Mouse (Mus musculus) adrenal gland (tissue): ENCODE data around the gene Adam22.

Experiments used
- intact Hi-C: fragments of 180-260 bp; cut with DNase I; formaldehyde crosslinking; loops from one replicate; pipeline ENCODE4 v1.15.1; 2025

The Adam22 gene

DNA sequence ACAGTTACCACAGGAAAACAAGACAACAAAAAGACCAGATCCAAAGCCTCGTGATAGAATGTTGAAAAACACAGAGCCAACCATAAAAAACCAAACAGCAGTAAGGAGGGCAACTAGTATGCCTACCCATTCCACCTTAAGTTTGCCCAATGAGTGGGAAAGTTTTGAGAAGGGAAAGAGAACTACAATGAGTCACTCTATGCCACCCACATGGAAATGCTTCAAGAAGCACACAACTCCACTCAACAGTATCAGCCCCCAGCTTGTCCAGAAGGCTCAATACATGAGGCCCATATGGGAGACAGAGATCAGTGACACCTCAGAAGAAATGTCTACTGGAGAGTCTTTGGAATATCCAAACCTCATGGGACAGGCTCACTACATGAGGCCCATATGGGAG, 187.3 kb downstream of the Adam22 start:
- intact Hi-C loops: no loop called here

DNA sequence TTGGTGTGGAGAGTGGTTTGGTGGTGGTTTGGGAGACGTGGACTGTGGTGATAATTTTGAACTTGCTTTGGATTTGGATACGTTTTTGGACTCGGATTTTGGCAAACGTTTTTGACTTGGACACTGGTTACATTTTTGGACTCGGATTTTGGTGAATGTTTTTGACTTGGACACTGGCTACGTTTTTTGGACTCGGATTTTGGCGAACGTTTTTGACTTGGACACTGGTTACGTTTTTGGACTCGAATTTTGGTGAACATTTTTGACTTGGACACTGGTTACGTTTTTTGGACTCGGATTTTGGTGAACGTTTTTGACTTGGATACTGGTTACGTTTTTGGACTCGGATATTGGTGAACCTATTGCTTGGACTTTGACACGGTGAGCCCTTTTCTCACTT, 189.8 kb downstream of the Adam22 start:
- intact Hi-C loops: no loop called here

DNA sequence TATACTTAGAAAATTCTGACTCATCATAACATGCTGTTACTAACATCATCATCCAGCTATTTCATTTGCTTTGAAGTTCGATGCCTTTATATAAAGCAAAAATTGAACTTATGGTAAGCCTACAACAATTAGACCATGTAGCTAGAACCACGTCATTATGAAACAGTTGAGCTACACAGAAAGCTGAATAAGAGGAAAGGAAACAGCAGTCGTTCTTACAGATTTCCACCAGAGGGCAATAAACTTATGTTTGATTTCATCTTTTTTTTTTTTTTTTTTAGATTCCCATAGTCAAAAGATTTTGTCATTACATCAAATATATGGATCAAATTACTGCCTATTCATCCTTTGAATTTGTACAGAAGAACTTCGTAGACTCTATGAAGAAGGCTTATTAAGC, 203.2 kb downstream of the Adam22 start:
- intact Hi-C loops: no loop called here

- intact Hi-C loops: no loop called here
Measured at GRCm38 (mm10) chr5:8151645-8152044, 216.3 kb downstream of the Adam22 start.

DNA sequence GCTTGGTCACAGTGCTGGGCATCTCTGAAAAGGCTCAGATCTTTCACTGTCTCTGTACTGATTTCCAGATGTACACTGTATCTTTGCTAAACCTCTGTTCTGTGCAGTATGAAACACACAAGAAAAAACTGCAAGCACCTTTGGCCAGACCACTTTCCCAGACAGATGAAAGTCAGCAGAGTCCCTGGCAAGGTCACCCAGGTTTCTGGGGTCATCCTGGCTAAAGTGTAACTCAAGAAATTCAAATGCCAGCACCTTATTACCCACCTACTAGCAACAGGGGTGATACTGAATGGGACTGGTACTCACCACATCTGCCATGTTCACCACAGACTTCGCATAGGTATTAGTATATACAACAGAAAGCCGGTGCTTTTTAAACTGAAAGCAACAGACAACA, 221.8 kb downstream of the Adam22 start:
- intact Hi-C loops: no loop called here

GRCm38 (mm10) chr5:8145473-8145872, 222.5 kb downstream of the Adam22 start:
- intact Hi-C loops: no loop called here

DNA sequence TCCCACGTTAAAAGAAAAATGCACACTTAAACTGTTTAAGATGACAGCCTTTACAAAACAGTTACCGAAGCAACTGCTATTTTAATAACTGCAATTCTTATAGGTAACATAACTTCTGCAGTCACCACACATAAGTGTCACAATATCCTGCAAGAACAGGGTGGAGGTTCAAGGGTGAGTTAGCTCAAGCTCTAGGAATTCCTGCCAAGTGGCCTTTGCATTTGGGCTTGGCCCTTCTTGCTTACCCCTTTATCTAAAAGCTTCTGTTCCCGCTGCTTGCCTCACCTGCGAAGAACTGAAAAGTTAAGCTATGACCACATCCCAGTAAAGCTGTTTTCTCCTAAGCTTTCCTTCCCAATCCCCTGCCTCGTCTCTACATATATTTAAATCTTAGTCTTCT, 235.4 kb downstream of the Adam22 start:
- intact Hi-C loops: no loop called here

- intact Hi-C loops: no loop called here
Measured at GRCm38 (mm10) chr5:8131918-8132317, 236.0 kb downstream of the Adam22 start.

DNA sequence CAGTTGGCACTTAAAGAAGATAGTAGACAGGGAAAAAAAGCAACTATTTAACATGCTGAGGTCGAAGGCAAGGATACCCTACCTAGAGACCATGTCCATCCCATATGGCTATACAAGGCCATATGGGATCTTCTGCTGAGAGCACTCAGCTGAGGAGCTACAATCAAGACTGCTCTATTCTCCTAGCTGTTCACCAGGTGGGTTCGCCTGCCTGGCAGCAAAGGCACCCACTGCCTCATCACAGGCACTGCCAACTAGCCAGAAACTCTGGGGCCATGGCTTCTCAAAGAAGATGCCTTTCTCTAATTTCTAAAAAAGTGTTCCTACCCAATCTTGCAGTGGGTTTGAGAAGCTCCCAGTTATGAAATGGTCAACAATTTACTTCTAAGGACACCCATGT, 238.2 kb downstream of the Adam22 start:
- intact Hi-C loops: no loop called here

GRCm38 (mm10) chr5:8120926-8121325, 247.0 kb downstream of the Adam22 start:
- intact Hi-C loops: no loop called here

DNA sequence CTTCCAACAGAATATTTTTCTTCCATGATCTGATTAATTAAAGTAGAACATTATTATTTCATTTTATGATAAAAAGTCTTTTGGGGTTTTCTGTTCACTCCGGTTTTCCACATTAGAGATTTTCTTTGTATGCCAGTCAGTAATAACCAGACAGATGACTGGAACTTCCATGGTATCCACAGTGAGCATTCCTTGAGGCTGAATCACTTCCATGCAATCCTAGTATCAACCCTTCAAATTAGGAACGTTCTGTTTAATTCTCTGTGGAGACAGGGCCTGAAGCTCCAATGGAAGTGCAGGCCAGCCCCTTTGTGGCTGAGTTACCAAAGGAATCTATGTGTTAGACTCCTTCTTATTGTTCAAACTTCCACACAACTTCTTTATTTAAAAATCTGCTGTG, 247.9 kb downstream of the Adam22 start:
- intact Hi-C loops: no loop called here

DNA sequence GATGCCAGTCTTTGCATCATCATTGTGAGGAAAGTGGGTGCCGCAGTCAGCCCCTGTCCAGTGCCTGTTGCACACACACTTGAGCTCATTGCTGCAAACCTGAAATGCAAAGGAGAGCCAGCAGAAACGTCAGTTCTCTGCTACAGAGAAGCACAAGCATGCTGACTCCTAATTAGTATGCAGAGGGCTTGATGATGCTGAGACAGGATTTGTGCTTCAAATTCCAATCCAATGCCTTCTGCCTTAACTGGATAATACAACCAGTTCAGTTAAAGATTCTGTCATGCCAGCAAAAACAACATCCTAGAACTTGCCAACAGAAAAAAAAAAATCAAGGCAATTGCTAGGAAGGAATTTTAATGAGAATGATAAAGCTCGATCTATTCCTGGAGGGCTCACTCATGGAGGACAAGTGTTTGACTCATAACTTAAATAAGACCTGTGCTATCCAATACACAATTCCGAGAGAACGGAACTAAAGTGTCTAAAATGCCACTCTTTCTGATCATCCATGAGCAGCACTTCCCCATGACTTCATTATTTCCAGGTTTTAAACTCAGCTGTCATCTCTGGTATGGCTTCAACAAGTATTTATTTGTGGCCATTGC, 251.3 kb downstream of the Adam22 start:
- intact Hi-C loops: no loop called here

- intact Hi-C loops: no loop called here
Measured at GRCm38 (mm10) chr5:8112246-8112645, 255.7 kb downstream of the Adam22 start.

- intact Hi-C loops: no loop called here
Measured at GRCm38 (mm10) chr5:8111691-8112090, 256.3 kb downstream of the Adam22 start.

DNA sequence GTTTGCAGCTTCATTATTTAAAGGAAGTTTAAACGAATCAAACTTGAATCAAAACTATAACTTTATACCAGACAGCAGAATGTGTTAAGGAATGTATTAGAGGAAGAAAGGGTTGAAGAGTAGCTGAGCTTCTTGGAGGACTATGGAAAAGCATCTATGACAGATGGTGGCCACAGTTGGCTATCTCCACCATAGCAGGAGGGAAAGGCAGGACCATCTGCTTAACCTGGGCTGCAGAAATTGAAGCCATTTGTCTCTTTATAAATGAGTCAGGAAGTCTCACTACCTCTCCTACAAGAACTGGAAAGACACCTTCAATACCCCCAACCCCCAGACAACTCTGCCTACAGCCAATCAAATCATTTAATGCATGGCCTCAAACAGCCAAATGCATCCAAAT, 272.3 kb downstream of the Adam22 start:
- intact Hi-C loops: no loop called here

GRCm38 (mm10) chr5:8094921-8095320, 273.0 kb downstream of the Adam22 start:
- intact Hi-C loops: no loop called here

DNA sequence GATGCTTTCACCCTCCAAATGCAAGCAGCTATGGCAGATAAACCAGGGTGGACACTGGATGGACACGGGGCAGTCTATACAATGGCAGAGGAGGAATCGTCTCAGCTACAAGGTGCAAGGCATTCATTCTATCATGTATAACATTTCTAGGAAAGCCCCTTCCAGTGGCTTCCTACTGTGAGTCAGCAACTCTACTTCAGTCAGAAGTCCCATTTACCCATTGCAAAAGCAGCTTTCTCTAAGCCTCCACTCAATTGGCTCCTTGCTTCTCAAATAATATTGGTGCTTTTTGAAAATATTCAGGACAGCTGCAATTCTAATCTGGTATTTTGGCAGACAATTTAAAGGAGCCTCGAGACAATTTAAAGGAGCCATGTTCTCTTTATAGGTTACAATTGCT, 279.8 kb downstream of the Adam22 start:
- intact Hi-C loops: no loop called here

- intact Hi-C loops: no loop called here
Measured at GRCm38 (mm10) chr5:8085661-8086060, 282.3 kb downstream of the Adam22 start.

GRCm38 (mm10) chr5:8082800-8083509, 285.0 kb downstream of the Adam22 start:
- intact Hi-C loops: no loop called here

- intact Hi-C loops: no loop called here
Measured at GRCm38 (mm10) chr5:8077481-8077880, 290.5 kb downstream of the Adam22 start.

GRCm38 (mm10) chr5:8073901-8074561, 293.9 kb downstream of the Adam22 start:
- intact Hi-C loops: no loop called here

DNA sequence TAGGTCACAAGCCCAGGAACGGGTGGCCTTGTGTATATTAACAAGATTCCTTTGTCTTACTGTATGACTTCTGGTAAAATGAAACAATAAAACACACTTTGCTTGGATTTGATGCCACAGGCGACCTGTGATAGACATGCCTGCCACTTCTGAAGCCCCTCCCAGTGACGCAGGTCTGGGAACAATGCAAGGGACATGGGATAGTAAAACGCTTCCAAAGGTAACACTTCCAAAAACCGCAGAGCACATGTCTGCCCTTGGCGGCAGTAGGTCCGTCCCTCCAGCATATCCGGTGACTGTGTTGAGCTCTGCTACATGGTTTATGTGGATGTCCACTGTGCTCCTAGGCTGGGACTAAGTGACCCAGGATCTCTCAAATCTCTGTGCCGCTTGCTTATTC, 294.6 kb downstream of the Adam22 start:
- intact Hi-C loops: no loop called here

DNA sequence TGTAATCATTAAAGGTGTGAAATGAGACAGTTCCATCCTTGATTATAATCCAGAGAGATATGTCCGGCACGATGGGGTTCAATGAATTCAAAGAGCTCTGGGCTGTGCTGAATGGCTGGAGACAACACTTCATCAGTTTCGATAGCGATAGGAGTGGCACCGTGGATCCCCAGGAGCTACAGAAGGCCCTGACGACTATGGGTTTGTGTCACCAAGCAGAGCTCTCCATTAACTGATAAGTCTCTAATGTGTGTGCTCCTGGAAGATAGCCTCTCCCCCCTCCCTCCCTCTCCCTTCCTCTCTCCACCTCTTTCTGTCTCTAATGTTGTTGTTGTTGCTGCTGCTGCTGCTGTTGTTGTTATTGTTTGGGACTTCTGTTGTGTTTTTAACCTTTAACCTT, 304.8 kb downstream of the Adam22 start:
- intact Hi-C loops: no loop called here
